Mouse (Mus musculus) ES-Bruce4 (cell line): Measurements from ENCODE around the gene Cyba.

Experiments used
- CTCF ChIP-seq: IDR thresholded peaks from one replicate; pipeline ENCODE4 v1.8.1; 2011; ENCODE audit warnings: low read depth, low read length
- EP300 ChIP-seq: IDR thresholded peaks from 2 replicates; pipeline ENCODE4 v1.6.1; 2011; ENCODE audit warnings: low read depth, low read length; ENCODE audit not compliant: insufficient read depth
- POLR2A ChIP-seq: IDR thresholded peaks from one replicate; pipeline ENCODE4 v1.8.1; 2011; ENCODE audit warnings: low read length; ENCODE audit not compliant: insufficient read depth

DNA sequence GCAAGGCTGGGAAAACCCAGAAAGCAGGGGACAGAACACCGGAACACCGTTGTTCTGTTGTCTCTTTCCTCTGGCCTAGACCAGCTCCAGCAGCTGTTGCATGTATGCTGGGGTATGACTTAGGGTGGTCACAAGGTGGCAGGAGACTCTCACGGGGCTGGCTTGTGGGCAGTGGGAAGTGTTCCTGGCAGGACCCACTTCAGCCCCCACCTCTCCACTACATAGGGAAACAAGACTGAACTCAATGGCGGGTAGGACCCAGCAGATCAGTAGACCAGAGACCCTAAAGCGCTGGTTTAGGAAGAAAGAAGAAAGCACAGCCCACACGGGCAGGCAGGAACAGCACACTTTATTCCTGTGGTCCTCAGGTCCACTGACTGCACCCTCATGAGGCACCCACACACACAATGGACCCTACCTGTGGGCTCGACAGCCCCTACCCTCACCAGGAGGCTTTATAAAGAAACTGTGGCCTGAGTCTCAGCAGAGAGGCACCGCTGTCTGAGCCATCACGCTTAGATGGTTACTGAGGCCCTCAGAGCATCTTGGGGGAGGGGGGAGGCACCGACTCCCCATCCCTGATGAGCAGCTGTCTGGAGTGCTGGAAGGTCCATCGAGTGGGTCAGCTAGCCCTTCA is 657 bp upstream of the Cyba start:
- peak; percentile 37 for TF ChIP-seq CTCF
- no peak; the same call in 1 of the 2 replicates for TF ChIP-seq EP300
- no peak for TF ChIP-seq POLR2A
